Mouse (Mus musculus): Measurements from ENCODE around the gene Riok2. TPM values are rescaled to one million over a fixed set of nuclear protein-coding genes. Genes with fewer than 3 reads are reported as not detected.

Riok2 gene
- polyA plus RNA-seq, 1 experiment from 2014 or later: 30.6 TPM

- H3K27ac ChIP-seq: no peak overlapping the region
- H3K36me3 ChIP-seq: peaks cover 43% of the 10 kb centered on the region
- 39% methylated on average over 4 of the region's 4 CpGs for WGBS
- H3K9me3 ChIP-seq: no peaks in the 10 kb centered on the region
- no peaks in the 10 kb centered on the region for H3K4me1 ChIP-seq
- DNase-seq (ENCODE audit: low spot score): no peak
- H3K4me3 ChIP-seq: no peak overlapping the region
- H3K27me3 ChIP-seq (ENCODE audit: insufficient read depth, poor library complexity, severe bottlenecking): no peaks in the 10 kb centered on the region
Measured at GRCm38 (mm10) chr17:17394336-17394735, 20.2 kb downstream of the Riok2 start.

- Histone ChIP-seq H3K9me3 (no peaks in the 10 kb centered on the region), H3K27ac (no peak overlapping the region), H3K4me1 (no peaks in the 10 kb centered on the region), H3K27me3 (ENCODE audit: insufficient read depth, poor library complexity, severe bottlenecking) (no peaks in the 10 kb centered on the region), H3K36me3 (peaks cover 26% of the 10 kb centered on the region; the same call in 1 of the 2 replicates), H3K4me3 (no peak overlapping the region)
- DNase-seq (ENCODE audit: low spot score): no peak
- WGBS: 50% methylated on average over 1 of the region's 1 CpGs
Measured at GRCm38 (mm10) chr17:17396869-17397268, 22.8 kb downstream of the Riok2 start.

- Histone ChIP-seq H3K9me3 (no peaks in the 10 kb centered on the region), H3K27ac (no peak overlapping the region), H3K4me3 (no peak overlapping the region), H3K27me3 (ENCODE audit: insufficient read depth, poor library complexity, severe bottlenecking) (no peaks in the 10 kb centered on the region), H3K36me3 (peaks cover 18% of the 10 kb centered on the region; the same call in 1 of the 2 replicates), H3K4me1 (no peaks in the 10 kb centered on the region)
- DNase-seq (ENCODE audit: low spot score): no peak
- 67% methylated on average over 2 of the region's 2 CpGs for WGBS
Measured at GRCm38 (mm10) chr17:17398664-17399063, 24.6 kb downstream of the Riok2 start.

GRCm38 (mm10) chr17:17402222-17403004 lies 28.3 kb downstream of the Riok2 start, which contains the start of gene Lix1:
Gene Lix1 (plus strand): TSS chr17:17402672.
- peak; percentile 80 for DNase-seq (ENCODE audit: low spot score)
- no peaks in the 10 kb centered on the region for H3K36me3 ChIP-seq
- 34% methylated on average over 6 of the region's 6 CpGs for WGBS
- no peak within 1 kb of the TSS for H3K27ac ChIP-seq
- H3K9me3 ChIP-seq: no peaks in the 10 kb centered on the region
- H3K4me1 ChIP-seq: no peaks in the 10 kb centered on the region
- H3K27me3 ChIP-seq (ENCODE audit: insufficient read depth, poor library complexity, severe bottlenecking): no peaks in the 10 kb centered on the region
- H3K4me3 ChIP-seq: peak within 1 kb of the TSS; percentile 40

- Histone ChIP-seq H3K4me1 (no peaks in the 10 kb centered on the region), H3K36me3 (no peaks in the 10 kb centered on the region), H3K27ac (no peak overlapping the region), H3K4me3 (peak overlapping the region; percentile 40), H3K27me3 (ENCODE audit: insufficient read depth, poor library complexity, severe bottlenecking) (no peaks in the 10 kb centered on the region), H3K9me3 (no peaks in the 10 kb centered on the region)
- no peak for DNase-seq (ENCODE audit: low spot score)
- WGBS: 40% methylated on average over 5 of the region's 5 CpGs
Measured at GRCm38 (mm10) chr17:17403038-17403437, 28.9 kb downstream of the Riok2 start.

GRCm38 (mm10) chr17:17403578-17404112 lies 29.5 kb downstream of the Riok2 start:
- Histone ChIP-seq H3K9me3 (no peaks in the 10 kb centered on the region), H3K36me3 (no peaks in the 10 kb centered on the region), H3K27me3 (ENCODE audit: insufficient read depth, poor library complexity, severe bottlenecking) (no peaks in the 10 kb centered on the region), H3K4me1 (no peaks in the 10 kb centered on the region), H3K27ac (no peak overlapping the region), H3K4me3 (no peak overlapping the region)
- 16% methylated on average over 3 of the region's 3 CpGs for WGBS
- no peak for DNase-seq (ENCODE audit: low spot score)

- no peaks in the 10 kb centered on the region for H3K9me3 ChIP-seq
- WGBS: 61% methylated on average over 8 of the region's 8 CpGs
- DNase-seq (ENCODE audit: low spot score): no peak
- no peak overlapping the region for H3K27ac ChIP-seq
- no peaks in the 10 kb centered on the region for H3K36me3 ChIP-seq
- H3K27me3 ChIP-seq (ENCODE audit: insufficient read depth, poor library complexity, severe bottlenecking): no peaks in the 10 kb centered on the region
- no peak overlapping the region for H3K4me3 ChIP-seq
- H3K4me1 ChIP-seq: peaks cover 2% of the 10 kb centered on the region; the same call in 1 of the 2 replicates
Measured at GRCm38 (mm10) chr17:17404811-17405544, 30.9 kb downstream of the Riok2 start.

GRCm38 (mm10) chr17:17405606-17406005 lies 31.5 kb downstream of the Riok2 start:
- H3K27ac ChIP-seq: no peak overlapping the region

GRCm38 (mm10) chr17:17408137-17408536 lies 34.0 kb downstream of the Riok2 start:
- Histone ChIP-seq H3K4me1 (peaks cover 2% of the 10 kb centered on the region; the same call in 1 of the 2 replicates), H3K9me3 (no peaks in the 10 kb centered on the region), H3K27me3 (ENCODE audit: insufficient read depth, poor library complexity, severe bottlenecking) (no peaks in the 10 kb centered on the region), H3K36me3 (no peaks in the 10 kb centered on the region), H3K4me3 (no peak overlapping the region), H3K27ac (no peak overlapping the region)
- 63% methylated on average over 6 of the region's 6 CpGs for WGBS
- DNase-seq (ENCODE audit: low spot score): no peak

More at GRCm38 (mm10) chr17:17405606-17406005, 31.5 kb downstream of the Riok2 start:
- no peaks in the 10 kb centered on the region for H3K36me3 ChIP-seq
- 57% methylated on average over 1 of the region's 1 CpGs for WGBS
- H3K4me3 ChIP-seq: no peak overlapping the region
- H3K9me3 ChIP-seq: no peaks in the 10 kb centered on the region
- DNase-seq (ENCODE audit: low spot score): no peak
- H3K27me3 ChIP-seq (ENCODE audit: insufficient read depth, poor library complexity, severe bottlenecking): no peaks in the 10 kb centered on the region
- H3K4me1 ChIP-seq: peaks cover 2% of the 10 kb centered on the region; the same call in 1 of the 2 replicates

- Histone ChIP-seq H3K4me1 (peaks cover 2% of the 10 kb centered on the region; the same call in 1 of the 2 replicates), H3K36me3 (no peaks in the 10 kb centered on the region), H3K4me3 (no peak overlapping the region), H3K9me3 (no peaks in the 10 kb centered on the region), H3K27ac (no peak overlapping the region), H3K27me3 (ENCODE audit: insufficient read depth, poor library complexity, severe bottlenecking) (no peaks in the 10 kb centered on the region)
- 68% methylated on average over 6 of the region's 6 CpGs for WGBS
- DNase-seq (ENCODE audit: low spot score): no peak
Measured at GRCm38 (mm10) chr17:17408720-17409478, 34.8 kb downstream of the Riok2 start.

GRCm38 (mm10) chr17:17409601-17410000 lies 35.5 kb downstream of the Riok2 start:
- 28% methylated on average over 2 of the region's 2 CpGs for WGBS
- no peaks in the 10 kb centered on the region for H3K27me3 ChIP-seq (ENCODE audit: insufficient read depth, poor library complexity, severe bottlenecking)
- H3K4me1 ChIP-seq: peaks cover 2% of the 10 kb centered on the region; the same call in 1 of the 2 replicates
- no peak for DNase-seq (ENCODE audit: low spot score)
- H3K4me3 ChIP-seq: no peak overlapping the region
- H3K36me3 ChIP-seq: no peaks in the 10 kb centered on the region
- H3K9me3 ChIP-seq: no peaks in the 10 kb centered on the region
- H3K27ac ChIP-seq: no peak overlapping the region

- H3K4me3 ChIP-seq: no peak overlapping the region
- H3K27me3 ChIP-seq (ENCODE audit: insufficient read depth, poor library complexity, severe bottlenecking): no peaks in the 10 kb centered on the region
- DNase-seq (ENCODE audit: low spot score): no peak
- no peaks in the 10 kb centered on the region for H3K9me3 ChIP-seq
- H3K36me3 ChIP-seq: no peaks in the 10 kb centered on the region
- 70% methylated on average over 2 of the region's 2 CpGs for WGBS
- peaks cover 2% of the 10 kb centered on the region; the same call in 1 of the 2 replicates for H3K4me1 ChIP-seq
- H3K27ac ChIP-seq: no peak overlapping the region
Measured at GRCm38 (mm10) chr17:17411443-17411842, 37.3 kb downstream of the Riok2 start.

Data from heart, embryonic 10.5 days (tissue).